Mouse (Mus musculus) left cerebral cortex, adult 11 months (tissue): ENCODE results near the gene Bicra.
A peak's percentile ranks its signal among the peaks of the same experiment; 100 is the strongest.

Source experiments
- DNase-seq: peaks from one replicate; pipeline ENCODE4 v3.0.0; 2022; ENCODE audit warnings: low spot score

The Bicra gene

GRCm38 (mm10) chr7:16047338-16048146, at the start of gene Bicra:
Gene Bicra (minus strand): TSS chr7:16047921.
- peak; percentile 75 for DNase-seq

GRCm38 (mm10) chr7:16094592-16094991, 46.9 kb upstream of the Bicra start:
- no peak for DNase-seq

- DNase-seq = no peak
Measured at GRCm38 (mm10) chr7:16087587-16087986, 39.9 kb upstream of the Bicra start.

GRCm38 (mm10) chr7:16083361-16083760, 35.6 kb upstream of the Bicra start:
- no peak for DNase-seq

- DNase-seq = no peak
Measured at GRCm38 (mm10) chr7:16080581-16080980, 32.9 kb upstream of the Bicra start.

GRCm38 (mm10) chr7:16079947-16080346, 32.2 kb upstream of the Bicra start:
- DNase-seq = no peak

- no peak for DNase-seq
Measured at GRCm38 (mm10) chr7:16071906-16072305, 24.2 kb upstream of the Bicra start.

- DNase-seq = no peak
Measured at GRCm38 (mm10) chr7:16070846-16071245, 23.1 kb upstream of the Bicra start.

GRCm38 (mm10) chr7:16063490-16063889, 15.8 kb upstream of the Bicra start:
- DNase-seq = no peak

GRCm38 (mm10) chr7:16062099-16062420, 14.3 kb upstream of the Bicra start:
- DNase-seq = no peak

GRCm38 (mm10) chr7:16061219-16062098, 13.7 kb upstream of the Bicra start, which contains the start of gene Zfp541:
Gene Zfp541 (plus strand): TSS chr7:16061814.
- DNase-seq = no peak

GRCm38 (mm10) chr7:16057136-16057534, 9.4 kb upstream of the Bicra start:
- DNase-seq = no peak

- no peak for DNase-seq
Measured at GRCm38 (mm10) chr7:16056459-16057135, 8.9 kb upstream of the Bicra start.

GRCm38 (mm10) chr7:16055665-16056064, 7.9 kb upstream of the Bicra start:
- DNase-seq = no peak

- no peak for DNase-seq
Measured at GRCm38 (mm10) chr7:16054966-16055365, 7.2 kb upstream of the Bicra start.

- no peak for DNase-seq
Measured at GRCm38 (mm10) chr7:16053105-16053504, 5.4 kb upstream of the Bicra start.

- peak; percentile 90 for DNase-seq
Measured at GRCm38 (mm10) chr7:16052684-16053083, 5.0 kb upstream of the Bicra start.

GRCm38 (mm10) chr7:16051883-16052595, 4.3 kb upstream of the Bicra start:
- peak; percentile 55 for DNase-seq

- DNase-seq = no peak
Measured at GRCm38 (mm10) chr7:16050600-16050999, 2.9 kb upstream of the Bicra start.

GRCm38 (mm10) chr7:16049576-16049915, 1.8 kb upstream of the Bicra start:
- DNase-seq = no peak

GRCm38 (mm10) chr7:16048675-16049575, 1.2 kb upstream of the Bicra start:
- no peak for DNase-seq
